Mouse (Mus musculus): ENCODE measurements around the gene Herc6. TPM values are rescaled to one million over a fixed set of nuclear protein-coding genes. Genes with fewer than 3 reads are reported as not detected.

Herc6 gene
- total RNA-seq, 2 experiments from 2014 or later: 5.6 to 5.7 TPM

Other genes with a start within 250 kb of the Herc6 start
- not detected for gene Vmn1r17, start 217.3 kb upstream of the Herc6 start, total RNA-seq (2021)
- not detected for gene Vmn1r18, start 185.2 kb upstream of the Herc6 start, total RNA-seq (2021)
- not detected for gene Vmn1r19, start 177.2 kb upstream of the Herc6 start, total RNA-seq (2021)
- gene Vmn1r20, start 152.1 kb upstream of the Herc6 start, total RNA-seq (2021): not detected
- 10 to 100 TPM; 14.7 to 18.8 TPM for gene Ppm1k, start 45.5 kb upstream of the Herc6 start, total RNA-seq (2021)
- gene Pyurf, start 111.1 kb downstream of the Herc6 start, total RNA-seq (2021): 10 to 100 TPM; 15.9 to 18.5 TPM
- gene Lancl2, start 121.5 kb downstream of the Herc6 start, total RNA-seq (2021): 10 to 100 TPM; 23.6 to 26.0 TPM
- 10 to 100 TPM; 27.8 to 30.5 TPM for gene Vopp1, start 244.2 kb downstream of the Herc6 start, total RNA-seq (2021)